8 mouse cellular contexts compared by ENCODE assay signal in the genomic region with DNA sequence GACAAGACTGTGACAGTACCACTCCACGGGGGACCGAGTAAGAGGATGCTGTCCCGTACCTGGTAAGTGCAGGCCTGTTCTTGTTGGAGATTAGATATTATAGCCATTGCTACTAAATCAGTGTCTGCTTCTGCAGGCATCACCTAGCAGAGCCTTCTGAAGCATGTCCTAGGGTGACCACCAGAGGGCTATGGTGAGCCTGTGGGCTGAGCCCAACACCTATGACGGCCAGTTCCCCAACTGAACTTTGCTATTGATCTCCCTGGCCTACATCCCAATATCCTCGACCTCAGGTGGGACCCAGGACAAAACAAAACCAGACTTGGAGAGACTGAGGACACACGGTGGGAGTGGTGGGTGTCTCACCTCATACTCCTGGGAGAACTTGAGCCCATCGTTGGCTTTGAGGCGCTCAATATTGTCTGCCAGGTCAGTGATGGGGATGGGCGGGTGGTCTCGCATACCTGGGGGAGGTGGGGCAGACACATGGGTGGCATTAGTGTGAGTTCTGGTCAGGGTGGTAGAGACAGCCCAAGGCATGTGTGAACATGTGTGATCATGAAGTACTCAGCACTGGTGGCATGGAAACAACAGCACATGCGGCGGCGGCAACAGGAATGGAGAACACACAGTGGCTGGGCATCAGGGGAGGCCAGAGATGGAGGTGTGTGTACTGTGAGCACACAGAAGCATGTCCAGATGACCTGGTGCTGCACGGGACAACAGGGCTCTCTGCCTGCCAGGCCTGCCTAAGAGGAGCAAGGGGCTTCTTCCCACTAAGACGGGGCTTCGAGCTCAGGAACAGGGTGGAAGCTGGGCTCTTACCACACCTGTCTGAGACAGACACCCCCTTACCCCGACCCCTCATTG. TPM values are rescaled to one million over a fixed set of nuclear protein-coding genes. Genes with fewer than 3 reads are reported as not detected.
A peak's percentile ranks its signal among the peaks of the same experiment; 100 is the strongest.
DNase-seq lines count a peak whose midpoint lies in the region; ATAC-seq and TF ChIP-seq lines count a peak whose summit lies in the region.

No protein-coding gene starts in this region.

- TF ChIP-seq CTCF in cortical plate, adult 2 months (IDR thresholded peaks at IDR 0.05; ENCODE audit: extremely low read depth, insufficient read depth, low read length): peak; percentile 79

- H3K27ac ChIP-seq in cortical plate, adult 2 months (ENCODE audit: insufficient read depth, low read length): no peak overlapping the region
- no peak overlapping the region for H3K27ac ChIP-seq in intestine, embryonic 16.5 days (ENCODE audit: low read length)
- H3K27ac ChIP-seq in midbrain, embryonic 10.5 days (replicated peaks): 0 out of 2 replicates have a peak overlapping the region, but pooled peaks have one; percentile 10

- H3K27me3 ChIP-seq in intestine, embryonic 16.5 days (replicated peaks; ENCODE audit: control insufficient read depth, insufficient read depth, low read length): no peaks in the 10 kb centered on the region
- no peaks in the 10 kb centered on the region for H3K27me3 ChIP-seq in midbrain, embryonic 10.5 days (ENCODE audit: low read depth, poor library complexity, severe bottlenecking)

- no peaks in the 10 kb centered on the region for H3K9me3 ChIP-seq in intestine, embryonic 16.5 days (ENCODE audit: control insufficient read depth, low read length)
- H3K9me3 ChIP-seq in midbrain, embryonic 10.5 days (replicated peaks): no peaks in the 10 kb centered on the region

- H3K36me3 ChIP-seq in intestine, embryonic 16.5 days (ENCODE audit: control insufficient read depth, insufficient read depth, low read length): peaks cover 35% of the 10 kb centered on the region
- peaks cover 100% of the 10 kb centered on the region for H3K36me3 ChIP-seq in midbrain, embryonic 10.5 days

- no peak for TF ChIP-seq POLR2A in cortical plate, adult 2 months (IDR thresholded peaks at IDR 0.05; ENCODE audit: extremely low read depth, insufficient read depth, low read length)

- intact Hi-C loops in left cerebral cortex, postnatal 25 days (cut with DNase I): loop anchor here (1.0 kb wide), 1 partner anchor 76 kb away; no protein-coding TSS in a partner anchor

- DNase-seq in 3T3-L1 (ENCODE audit: low read depth, low spot score): peak; percentile 62
- DNase-seq in T-cell, adult 2 months (ENCODE audit: low spot score): peak; percentile 53
- DNase-seq in gastrocnemius, postnatal 10 days: peak; percentile 68
- peak; percentile 59 to 65 for DNase-seq in left cerebral cortex, postnatal 25 days (ENCODE audit: low spot score in 2 of 2)
- peak; percentile 59 for DNase-seq in midbrain, embryonic 10.5 days (ENCODE audit: low spot score)
- DNase-seq in spleen, postnatal 4 days (ENCODE audit: low spot score in 2 of 2): peak; percentile 45 to 76

- peak; percentile 43; the same call in 1 of the 2 replicates for ATAC-seq in intestine, embryonic 16.5 days

- no peaks in the 10 kb centered on the region for H3K4me1 ChIP-seq in cortical plate, adult 2 months (ENCODE audit: control insufficient read depth, insufficient read depth, low read length)
- H3K4me1 ChIP-seq in intestine, embryonic 16.5 days (ENCODE audit: control insufficient read depth, insufficient read depth, low read length): peaks cover 10% of the 10 kb centered on the region; the same call in 1 of the 2 replicates
- H3K4me1 ChIP-seq in midbrain, embryonic 10.5 days: no peaks in the 10 kb centered on the region

- no peak overlapping the region for H3K4me2 ChIP-seq in intestine, embryonic 16.5 days (ENCODE audit: low read depth, low read length)

- WGBS in intestine, embryonic 16.5 days: 79% methylated on average over 17 of the region's 17 CpGs
- 87% methylated on average over 17 of the region's 17 CpGs for WGBS in midbrain, embryonic 10.5 days

- no peak overlapping the region for H3K4me3 ChIP-seq in cortical plate, adult 2 months (ENCODE audit: insufficient read depth, low read length)
- no peak overlapping the region for H3K4me3 ChIP-seq in intestine, embryonic 16.5 days (ENCODE audit: low read length)
- H3K4me3 ChIP-seq in midbrain, embryonic 10.5 days: no peak overlapping the region

- no peak overlapping the region for H3K9ac ChIP-seq in intestine, embryonic 16.5 days (ENCODE audit: low read depth, low read length)

RNA-seq across cellular contexts. Expression of gene Kdm4a, which starts 37.1 kb away (rescaled TPM):
- polyA plus RNA-seq in cortical plate, adult 2 months (2012; rRNA removed): 35.3 and 37.8 TPM in 2 replicates
- 10 to 100 TPM; 26.4 to 28.0 TPM for total RNA-seq in gastrocnemius, postnatal 10 days (2021)
- polyA plus RNA-seq in intestine, embryonic 16.5 days (2015; fragmentation: Nextera tagmentation; extraction: Ambion mirVana): 18.0 and 18.6 TPM in 2 replicates
- total RNA-seq in left cerebral cortex, postnatal 25 days (2021): 10 to 100 TPM; 38.3 to 42.2 TPM
- polyA plus RNA-seq in midbrain, embryonic 10.5 days (2016; fragmentation: Nextera tagmentation; extraction: Ambion mirVana): 26.3 and 38.4 TPM in 2 replicates
